Mouse (Mus musculus) intestine, postnatal 0 days (tissue): ENCODE measurements around the gene Tmem222. TPM values are rescaled to one million over a fixed set of nuclear protein-coding genes. Genes with fewer than 3 reads are reported as not detected.

Experiments
- ATAC-seq: fragments of 200-750 bp; cut with Nextera tagmentation; 2 replicates; pipeline ENCODE4 v1.8.0; 2017; ENCODE audit warnings: mild to moderate bottlenecking, moderate TSS enrichment, moderate library complexity
- H3K27ac ChIP-seq: fragments of 300-500 bp; sonication (generic); 2 replicates; pipeline ENCODE4 v1.5.1; 2014; ENCODE audit warnings: mild to moderate bottlenecking, low read depth, low read length, moderate library complexity
- H3K27me3 ChIP-seq: fragments of 300-500 bp; sonication (generic); replicated peaks from 2 replicates; pipeline ENCODE4 v1.6.1; 2014; ENCODE audit warnings: low read length, mixed read lengths; ENCODE audit not compliant: control insufficient read depth, insufficient read depth
- H3K36me3 ChIP-seq: fragments of 300-500 bp; sonication (generic); 2 replicates; pipeline ENCODE4 v1.6.1; 2014; ENCODE audit warnings: mild to moderate bottlenecking, moderate library complexity; ENCODE audit not compliant: control insufficient read depth, insufficient read depth
- H3K4me1 ChIP-seq: fragments of 300-500 bp; sonication (generic); replicated peaks from 2 replicates; pipeline ENCODE4 v1.6.1; 2014; ENCODE audit warnings: antibody characterized with exemption, low read length, mixed read lengths; ENCODE audit not compliant: control insufficient read depth, insufficient read depth
- H3K4me2 ChIP-seq: fragments of 300-500 bp; sonication (generic); replicated peaks from 2 replicates; pipeline ENCODE4 v1.6.1; 2014; ENCODE audit warnings: low read depth, mild to moderate bottlenecking, moderate library complexity
- H3K4me3 ChIP-seq: fragments of 300-500 bp; sonication (generic); 2 replicates; pipeline ENCODE4 v1.5.1; 2014; ENCODE audit warnings: low read depth, low read length
- H3K9ac ChIP-seq: fragments of 300-500 bp; sonication (generic); 2 replicates; pipeline ENCODE4 v1.6.1; 2014; ENCODE audit warnings: mild to moderate bottlenecking, low read depth, low read length
- H3K9me3 ChIP-seq: fragments of 300-500 bp; sonication (generic); 2 replicates; pipeline ENCODE4 v1.6.1; 2016; ENCODE audit warnings: mixed run types; ENCODE audit not compliant: control insufficient read depth
- CTCF ChIP-seq: sonication (generic); IDR thresholded peaks from 2 replicates; pipeline ENCODE4 v1.5.1; 2016; ENCODE audit warnings: low read depth, mild to moderate bottlenecking, control low read depth, antibody characterized with exemption, moderate library complexity
- WGBS: fragments of 180-500 bp; shearing (Covaris S2); extraction: QIAGEN DNeasy Blood & Tissue Kit; methylation state at CpG from one replicate; pipeline ENCODE4 v1.1.7; 2014; 5-methylcytosine and 5-hydroxymethylcytosine counted together
- polyA plus RNA-seq: library from polyadenylated mRNA; unstranded; fragments of >200 nt; fragmentation: Nextera tagmentation; extraction: Ambion mirVana; gene quantifications from 2 replicates; pipeline ENCODE4 v1.2.1, GENCODE M21; 2015

The Tmem222 gene
- polyA plus RNA-seq, 1 experiment from 2014 or later = 52.8 TPM

- H3K4me3 ChIP-seq = no peak overlapping the region
- H3K4me2 ChIP-seq = no peak overlapping the region
- H3K27me3 ChIP-seq = no peaks in the 10 kb centered on the region
- H3K9me3 ChIP-seq = no peaks in the 10 kb centered on the region
- TF ChIP-seq CTCF = no peak
- H3K27ac ChIP-seq = no peak overlapping the region
- 71% methylated on average over 4 of the region's 4 CpGs for WGBS
- H3K36me3 ChIP-seq = peaks cover 59% of the 10 kb centered on the region
- ATAC-seq = no peak
- H3K9ac ChIP-seq = no peak overlapping the region
- H3K4me1 ChIP-seq = no peaks in the 10 kb centered on the region
These were observed 11.8 kb downstream of the Tmem222 start for GRCm38 (mm10) chr4:133265759-133266158.

GRCm38 (mm10) chr4:133265297-133265696 is 12.3 kb downstream of the Tmem222 start:
- no peak for TF ChIP-seq CTCF
- Histone ChIP-seq H3K4me2 (no peak overlapping the region), H3K9ac (no peak overlapping the region), H3K36me3 (peaks cover 54% of the 10 kb centered on the region), H3K27me3 (no peaks in the 10 kb centered on the region), H3K4me1 (no peaks in the 10 kb centered on the region), H3K9me3 (no peaks in the 10 kb centered on the region), H3K27ac (no peak overlapping the region), H3K4me3 (no peak overlapping the region)
- ATAC-seq = no peak
- WGBS = 93% methylated on average over 3 of the region's 3 CpGs

GRCm38 (mm10) chr4:133264559-133264958 is 13.0 kb downstream of the Tmem222 start:
- no peak overlapping the region for H3K4me2 ChIP-seq
- H3K27ac ChIP-seq = no peak overlapping the region
- no peak for ATAC-seq
- no peak overlapping the region for H3K4me3 ChIP-seq
- H3K4me1 ChIP-seq = no peaks in the 10 kb centered on the region
- WGBS = 92% methylated on average over 2 of the region's 2 CpGs
- no peak overlapping the region for H3K9ac ChIP-seq
- peaks cover 48% of the 10 kb centered on the region for H3K36me3 ChIP-seq
- no peak for TF ChIP-seq CTCF
- H3K9me3 ChIP-seq = no peaks in the 10 kb centered on the region
- H3K27me3 ChIP-seq = no peaks in the 10 kb centered on the region

GRCm38 (mm10) chr4:133263756-133264155 is 13.8 kb downstream of the Tmem222 start:
- no peak overlapping the region for H3K4me2 ChIP-seq
- no peak for ATAC-seq
- no peaks in the 10 kb centered on the region for H3K4me1 ChIP-seq
- H3K27me3 ChIP-seq = no peaks in the 10 kb centered on the region
- WGBS = 91% methylated on average over 5 of the region's 5 CpGs
- H3K9ac ChIP-seq = no peak overlapping the region
- H3K4me3 ChIP-seq = no peak overlapping the region
- peaks cover 40% of the 10 kb centered on the region for H3K36me3 ChIP-seq
- no peak for TF ChIP-seq CTCF
- no peaks in the 10 kb centered on the region for H3K9me3 ChIP-seq
- no peak overlapping the region for H3K27ac ChIP-seq

GRCm38 (mm10) chr4:133262882-133263281 is 14.7 kb downstream of the Tmem222 start, which contains the start of gene Sytl1:
Sytl1 (minus strand) TSS chr4:133263113.
- no peak within 1 kb of the TSS for H3K4me3 ChIP-seq
- H3K27me3 ChIP-seq = no peaks in the 10 kb centered on the region
- WGBS = 35% methylated on average over 7 of the region's 7 CpGs
- no peak for ATAC-seq
- H3K27ac ChIP-seq = no peak within 1 kb of the TSS
- H3K9me3 ChIP-seq = no peaks in the 10 kb centered on the region
- H3K4me1 ChIP-seq = no peaks in the 10 kb centered on the region
- peaks cover 31% of the 10 kb centered on the region for H3K36me3 ChIP-seq
- 0 out of 2 replicates have a peak within 1 kb of the TSS, but pooled peaks have one; percentile 11 for H3K9ac ChIP-seq
- H3K4me2 ChIP-seq = no peak within 1 kb of the TSS
- TF ChIP-seq CTCF = peak; percentile 30

GRCm38 (mm10) chr4:133262375-133262765 is 15.2 kb downstream of the Tmem222 start:
- ATAC-seq = no peak
- H3K9ac ChIP-seq = 0 out of 2 replicates have a peak overlapping the region, but pooled peaks have one; percentile 11
- 66% methylated on average over 7 of the region's 7 CpGs for WGBS
- no peak overlapping the region for H3K27ac ChIP-seq
- H3K9me3 ChIP-seq = no peaks in the 10 kb centered on the region
- no peaks in the 10 kb centered on the region for H3K27me3 ChIP-seq
- peaks cover 26% of the 10 kb centered on the region for H3K36me3 ChIP-seq
- H3K4me1 ChIP-seq = peaks cover 2% of the 10 kb centered on the region; the same call in 1 of the 2 replicates
- no peak overlapping the region for H3K4me3 ChIP-seq
- no peak overlapping the region for H3K4me2 ChIP-seq
- TF ChIP-seq CTCF = no peak
